Mouse (Mus musculus): ENCODE measurements around the gene 1110051M20Rik. TPM values are rescaled to one million over a fixed set of nuclear protein-coding genes. Genes with fewer than 3 reads are reported as not detected.

1110051M20Rik gene
- polyA plus RNA-seq, 1 experiment from 2014 or later = 98.6 TPM

DNA sequence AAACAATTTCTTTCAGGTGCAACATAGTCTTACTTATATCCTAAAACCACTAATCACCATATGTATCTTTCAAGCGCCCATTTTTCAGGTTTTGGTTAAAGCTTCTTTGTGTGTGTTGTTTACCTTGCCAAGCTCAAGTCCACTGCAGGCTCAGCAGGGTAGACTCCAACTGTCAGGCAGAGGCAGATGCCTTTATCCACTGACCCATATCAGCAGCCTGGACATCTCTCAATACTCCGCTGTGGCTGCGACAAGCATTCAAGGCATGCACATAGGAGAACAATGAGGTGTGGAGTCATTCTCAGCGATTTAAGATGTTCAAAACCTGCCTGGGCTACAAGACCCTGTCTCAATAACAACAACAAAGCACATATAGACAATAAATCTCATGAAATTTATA lies 50.4 kb downstream of the 1110051M20Rik start:
- Histone ChIP-seq H3K4me3 (ENCODE audit: low read depth, low read length) (no peak overlapping the region), H3K4me1 (ENCODE audit: control insufficient read depth, insufficient read depth, low read length) (0 out of 2 replicates have a peak, but pooled peaks cover 3% of the 10 kb centered on the region), H3K9ac (ENCODE audit: low read length) (no peak overlapping the region), H3K36me3 (ENCODE audit: control insufficient read depth, insufficient read depth, low read length) (no peaks in the 10 kb centered on the region), H3K27me3 (ENCODE audit: control insufficient read depth, insufficient read depth, low read length) (no peaks in the 10 kb centered on the region), H3K4me2 (ENCODE audit: low read depth) (no peak overlapping the region), H3K27ac (ENCODE audit: low read depth, low read length) (no peak overlapping the region), H3K9me3 (ENCODE audit: control insufficient read depth, low read length) (no peaks in the 10 kb centered on the region)
- DNase-seq (ENCODE audit: low spot score) (no peak), ATAC-seq (ENCODE audit: insufficient read depth, low FRiP score, low TSS enrichment) (no peak)
- 67% methylated on average over 4 of the region's 4 CpGs for WGBS

- DNase-seq (ENCODE audit: low spot score) (no peak), ATAC-seq (ENCODE audit: insufficient read depth, low FRiP score, low TSS enrichment) (no peak)
- H3K27me3 ChIP-seq (ENCODE audit: control insufficient read depth, insufficient read depth, low read length) = no peaks in the 10 kb centered on the region
- no peaks in the 10 kb centered on the region for H3K9me3 ChIP-seq (ENCODE audit: control insufficient read depth, low read length)
- no peak overlapping the region for H3K4me3 ChIP-seq (ENCODE audit: low read depth, low read length)
- no peaks in the 10 kb centered on the region for H3K4me1 ChIP-seq (ENCODE audit: control insufficient read depth, insufficient read depth, low read length)
- no peak overlapping the region for H3K9ac ChIP-seq (ENCODE audit: low read length)
- no peak overlapping the region for H3K4me2 ChIP-seq (ENCODE audit: low read depth)
- WGBS = 80% methylated on average over 3 of the region's 3 CpGs
- no peak overlapping the region for H3K27ac ChIP-seq (ENCODE audit: low read depth, low read length)
- no peaks in the 10 kb centered on the region for H3K36me3 ChIP-seq (ENCODE audit: control insufficient read depth, insufficient read depth, low read length)
Measured at GRCm38 (mm10) chr2:91388738-91389137, 55.8 kb downstream of the 1110051M20Rik start.

DNA sequence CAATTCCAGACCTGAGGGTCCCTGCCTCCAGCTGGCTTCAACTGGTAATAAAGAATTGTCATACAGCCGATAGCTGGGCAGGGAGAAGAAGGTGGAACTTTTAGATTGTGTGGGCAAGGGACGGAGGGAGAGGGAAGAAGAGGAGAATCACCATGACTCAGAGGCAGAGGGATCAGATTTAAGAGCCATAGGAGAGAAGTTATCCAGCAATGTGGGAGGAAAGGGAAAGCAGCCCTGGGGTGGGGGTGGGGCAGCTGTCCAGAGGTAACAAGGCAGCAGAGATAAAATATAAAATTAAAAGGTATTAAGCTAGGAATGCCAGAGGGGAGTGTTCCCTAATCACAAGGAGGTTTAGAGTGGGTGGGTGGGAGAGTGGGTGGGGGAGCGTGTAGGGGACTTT lies 56.2 kb downstream of the 1110051M20Rik start:
- no peak for DNase-seq (ENCODE audit: low spot score)
- H3K4me1 ChIP-seq (ENCODE audit: control insufficient read depth, insufficient read depth, low read length) = no peaks in the 10 kb centered on the region
- H3K9me3 ChIP-seq (ENCODE audit: control insufficient read depth, low read length) = no peaks in the 10 kb centered on the region
- H3K36me3 ChIP-seq (ENCODE audit: control insufficient read depth, insufficient read depth, low read length) = no peaks in the 10 kb centered on the region
- no peaks in the 10 kb centered on the region for H3K27me3 ChIP-seq (ENCODE audit: control insufficient read depth, insufficient read depth, low read length)
- ATAC-seq (ENCODE audit: insufficient read depth, low FRiP score, low TSS enrichment) = no peak
- 69% methylated on average over 3 of the region's 3 CpGs for WGBS
- no peak overlapping the region for H3K4me3 ChIP-seq (ENCODE audit: low read depth, low read length)
- H3K4me2 ChIP-seq (ENCODE audit: low read depth) = no peak overlapping the region
- no peak overlapping the region for H3K9ac ChIP-seq (ENCODE audit: low read length)
- H3K27ac ChIP-seq (ENCODE audit: low read depth, low read length) = no peak overlapping the region

DNA sequence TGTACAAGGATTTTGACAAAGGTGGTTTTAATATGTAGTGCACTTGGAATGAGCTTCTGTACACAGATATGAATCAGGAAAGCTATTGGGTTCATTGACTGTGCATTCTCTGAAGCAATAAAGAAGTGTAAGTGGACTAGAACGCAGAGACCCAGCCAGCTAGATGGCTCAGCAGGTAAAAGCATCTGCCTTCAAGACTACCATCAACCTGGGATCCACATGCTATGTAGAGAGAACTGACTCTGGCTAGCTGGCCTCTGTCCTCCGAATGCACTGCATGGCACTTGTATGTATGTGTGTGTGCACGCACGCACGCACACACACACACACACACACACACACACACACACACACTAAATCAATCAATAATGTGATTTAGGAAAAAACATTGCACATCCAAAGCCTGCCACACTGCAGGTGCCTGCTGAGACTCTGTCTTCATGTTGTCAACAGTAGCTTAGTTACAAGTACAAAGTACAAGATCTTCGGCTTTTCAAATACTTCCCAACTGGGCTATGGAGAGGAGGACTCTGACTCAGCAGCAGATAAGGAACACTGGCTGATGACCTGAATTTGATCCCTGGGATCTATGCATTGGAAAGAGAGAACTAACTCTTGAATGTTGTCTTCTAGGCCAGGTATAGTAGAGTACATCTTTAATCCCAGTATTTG lies 57.1 kb downstream of the 1110051M20Rik start:
- Histone ChIP-seq H3K36me3 (ENCODE audit: control insufficient read depth, insufficient read depth, low read length) (no peaks in the 10 kb centered on the region), H3K4me3 (ENCODE audit: low read depth, low read length) (no peak overlapping the region), H3K27me3 (ENCODE audit: control insufficient read depth, insufficient read depth, low read length) (no peaks in the 10 kb centered on the region), H3K9me3 (ENCODE audit: control insufficient read depth, low read length) (no peaks in the 10 kb centered on the region), H3K9ac (ENCODE audit: low read length) (no peak overlapping the region), H3K4me1 (ENCODE audit: control insufficient read depth, insufficient read depth, low read length) (no peaks in the 10 kb centered on the region), H3K27ac (ENCODE audit: low read depth, low read length) (no peak overlapping the region), H3K4me2 (ENCODE audit: low read depth) (no peak overlapping the region)
- 94% methylated on average over 6 of the region's 6 CpGs for WGBS
- no peak for DNase-seq (ENCODE audit: low spot score)
- no peak for ATAC-seq (ENCODE audit: insufficient read depth, low FRiP score, low TSS enrichment)

DNA sequence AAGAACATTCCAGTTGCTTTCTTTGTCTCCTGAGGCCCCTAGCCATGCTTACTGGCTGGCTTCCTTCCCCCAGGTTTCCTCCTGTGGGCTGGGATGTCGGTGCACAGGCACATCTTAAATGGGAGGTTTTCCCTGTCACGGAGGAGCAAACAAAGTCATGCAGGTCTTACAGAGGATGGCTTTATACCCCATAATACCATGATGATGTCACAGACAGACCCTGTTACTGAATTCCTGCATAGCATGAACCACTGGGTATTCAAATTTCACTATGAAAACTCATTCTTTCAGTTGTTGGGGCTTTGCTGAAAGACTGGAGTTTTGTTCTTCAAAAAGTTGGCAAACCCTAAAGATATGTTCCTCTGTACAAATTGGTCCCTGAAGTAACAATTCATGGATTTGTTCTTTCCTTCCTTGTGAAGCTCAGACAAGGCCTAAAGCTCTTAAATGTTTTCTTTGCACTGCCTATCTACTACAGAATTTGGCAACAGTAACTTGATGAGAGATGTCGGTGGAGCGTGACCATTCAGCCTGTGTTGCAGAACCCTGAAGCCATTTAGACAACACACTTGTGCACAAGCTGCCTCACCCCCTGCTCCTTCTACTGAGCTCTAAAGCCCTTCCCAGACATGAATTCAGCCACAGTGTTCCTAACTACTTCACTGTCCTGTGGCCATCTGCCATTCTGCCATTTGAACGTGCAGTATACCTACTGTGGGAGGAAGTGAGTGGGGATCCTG lies 57.8 kb downstream of the 1110051M20Rik start:
- DNase-seq (ENCODE audit: low spot score) = no peak
- no peaks in the 10 kb centered on the region for H3K36me3 ChIP-seq (ENCODE audit: control insufficient read depth, insufficient read depth, low read length)
- no peak overlapping the region for H3K4me2 ChIP-seq (ENCODE audit: low read depth)
- no peaks in the 10 kb centered on the region for H3K27me3 ChIP-seq (ENCODE audit: control insufficient read depth, insufficient read depth, low read length)
- H3K9me3 ChIP-seq (ENCODE audit: control insufficient read depth, low read length) = no peaks in the 10 kb centered on the region
- no peak for ATAC-seq (ENCODE audit: insufficient read depth, low FRiP score, low TSS enrichment)
- H3K27ac ChIP-seq (ENCODE audit: low read depth, low read length) = no peak overlapping the region
- H3K4me3 ChIP-seq (ENCODE audit: low read depth, low read length) = no peak overlapping the region
- H3K9ac ChIP-seq (ENCODE audit: low read length) = no peak overlapping the region
- no peaks in the 10 kb centered on the region for H3K4me1 ChIP-seq (ENCODE audit: control insufficient read depth, insufficient read depth, low read length)
- WGBS = 81% methylated on average over 5 of the region's 5 CpGs

DNA sequence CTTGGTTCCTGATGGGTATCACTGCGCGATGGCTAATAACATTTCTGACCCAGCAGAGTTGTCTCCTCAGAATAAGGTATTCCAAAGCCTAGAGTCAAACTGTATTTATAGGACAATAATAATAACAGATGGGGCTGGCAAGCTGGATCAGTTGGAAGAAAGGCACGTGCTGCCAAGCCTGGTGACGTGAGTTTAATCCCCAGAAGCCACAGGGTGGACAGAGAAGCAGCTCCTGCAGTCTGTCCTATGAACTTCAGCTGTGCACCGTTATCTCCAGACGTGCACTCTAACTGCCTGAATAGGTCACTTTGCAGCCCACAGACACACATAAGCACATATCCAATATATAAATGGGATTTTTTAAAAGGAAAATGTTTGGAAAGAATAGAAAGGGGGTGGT lies 61.2 kb downstream of the 1110051M20Rik start:
- Histone ChIP-seq H3K36me3 (ENCODE audit: control insufficient read depth, insufficient read depth, low read length) (no peaks in the 10 kb centered on the region), H3K9ac (ENCODE audit: low read length) (no peak overlapping the region), H3K27me3 (ENCODE audit: control insufficient read depth, insufficient read depth, low read length) (no peaks in the 10 kb centered on the region), H3K4me3 (ENCODE audit: low read depth, low read length) (no peak overlapping the region), H3K4me2 (ENCODE audit: low read depth) (no peak overlapping the region), H3K4me1 (ENCODE audit: control insufficient read depth, insufficient read depth, low read length) (no peaks in the 10 kb centered on the region), H3K9me3 (ENCODE audit: control insufficient read depth, low read length) (no peaks in the 10 kb centered on the region), H3K27ac (ENCODE audit: low read depth, low read length) (no peak overlapping the region)
- ATAC-seq (ENCODE audit: insufficient read depth, low FRiP score, low TSS enrichment) (no peak), DNase-seq (ENCODE audit: low spot score) (no peak)
- 91% methylated on average over 6 of the region's 6 CpGs for WGBS

DNA sequence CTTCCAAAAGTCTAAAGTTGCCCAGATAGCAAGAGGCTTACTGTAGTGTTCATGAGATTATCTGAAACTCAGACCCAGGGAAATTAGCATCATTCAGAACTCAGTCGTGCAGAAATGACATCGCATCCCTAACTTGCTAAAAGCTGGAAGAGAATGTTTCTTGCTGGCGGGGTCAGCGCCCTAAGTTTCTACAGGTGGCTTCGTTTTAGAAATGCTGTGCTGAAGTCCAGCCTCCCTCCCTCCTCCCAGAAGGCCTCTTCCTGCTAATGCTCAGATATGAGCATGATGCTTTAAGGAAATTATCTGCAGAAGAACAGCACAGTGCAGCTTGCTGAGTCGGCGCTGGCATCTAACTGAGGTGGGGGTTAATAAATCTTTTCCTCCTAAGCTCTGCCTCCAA lies 67.5 kb downstream of the 1110051M20Rik start:
- Histone ChIP-seq H3K9ac (ENCODE audit: low read length) (no peak overlapping the region), H3K4me2 (ENCODE audit: low read depth) (no peak overlapping the region), H3K9me3 (ENCODE audit: control insufficient read depth, low read length) (no peaks in the 10 kb centered on the region), H3K36me3 (ENCODE audit: control insufficient read depth, insufficient read depth, low read length) (no peaks in the 10 kb centered on the region), H3K27ac (ENCODE audit: low read depth, low read length) (no peak overlapping the region), H3K4me1 (ENCODE audit: control insufficient read depth, insufficient read depth, low read length) (no peaks in the 10 kb centered on the region), H3K27me3 (ENCODE audit: control insufficient read depth, insufficient read depth, low read length) (no peaks in the 10 kb centered on the region), H3K4me3 (ENCODE audit: low read depth, low read length) (no peak overlapping the region)
- ATAC-seq (ENCODE audit: insufficient read depth, low FRiP score, low TSS enrichment) = no peak
- WGBS = 43% methylated on average over 7 of the region's 7 CpGs
- peak; percentile 21 for DNase-seq (ENCODE audit: low spot score)

DNA sequence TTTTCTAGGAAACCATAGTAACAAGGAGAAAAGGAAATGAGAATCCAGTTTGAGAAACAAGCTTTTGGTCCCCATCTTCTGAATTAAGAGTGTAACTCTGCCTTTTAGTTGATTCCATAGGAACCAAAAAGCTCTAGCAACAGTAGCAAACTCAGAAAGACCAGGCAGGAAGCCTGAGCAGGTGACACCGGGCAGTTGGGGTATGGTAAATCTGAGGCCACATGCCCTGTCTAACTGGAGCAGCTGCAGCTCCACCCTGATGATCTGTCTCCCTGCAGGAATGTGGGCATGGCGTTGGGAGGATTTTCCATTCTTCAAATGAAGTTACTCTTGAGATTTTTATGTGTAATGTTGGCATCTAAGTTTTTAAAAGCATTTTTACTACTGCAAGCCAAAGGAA lies 74.2 kb downstream of the 1110051M20Rik start:
- 93% methylated on average over 2 of the region's 2 CpGs for WGBS

DNA sequence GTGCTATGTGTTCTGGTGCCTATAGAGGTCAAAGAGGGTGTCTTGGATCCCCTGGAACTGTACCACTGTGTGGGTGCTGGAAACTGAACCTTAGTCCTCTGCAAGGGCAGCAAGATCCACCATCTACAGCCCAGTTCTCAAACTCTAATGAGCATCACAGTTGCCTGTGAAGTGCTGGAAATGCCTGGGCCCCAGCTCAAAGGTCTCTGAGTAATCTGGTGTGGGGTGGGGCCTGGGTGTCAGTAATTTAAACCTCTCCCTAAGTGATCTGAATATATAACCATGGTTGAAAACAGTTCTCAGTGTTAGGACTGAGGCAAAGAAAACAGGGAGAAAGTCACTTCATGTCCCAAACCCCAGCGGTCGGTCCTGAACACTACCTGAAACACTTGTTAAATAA lies 81.2 kb downstream of the 1110051M20Rik start:
- no peaks in the 10 kb centered on the region for H3K4me1 ChIP-seq (ENCODE audit: control insufficient read depth, insufficient read depth, low read length)
- H3K36me3 ChIP-seq (ENCODE audit: control insufficient read depth, insufficient read depth, low read length) = no peaks in the 10 kb centered on the region
- no peak overlapping the region for H3K27ac ChIP-seq (ENCODE audit: low read depth, low read length)
- ATAC-seq (ENCODE audit: insufficient read depth, low FRiP score, low TSS enrichment) = no peak
- H3K4me2 ChIP-seq (ENCODE audit: low read depth) = no peak overlapping the region
- 91% methylated on average over 2 of the region's 2 CpGs for WGBS
- DNase-seq (ENCODE audit: low spot score) = no peak
- no peaks in the 10 kb centered on the region for H3K9me3 ChIP-seq (ENCODE audit: control insufficient read depth, low read length)
- no peaks in the 10 kb centered on the region for H3K27me3 ChIP-seq (ENCODE audit: control insufficient read depth, insufficient read depth, low read length)
- no peak overlapping the region for H3K4me3 ChIP-seq (ENCODE audit: low read depth, low read length)
- no peak overlapping the region for H3K9ac ChIP-seq (ENCODE audit: low read length)

More for the DNA sequence above, 74.2 kb downstream of the 1110051M20Rik start:
- Histone ChIP-seq H3K4me3 (ENCODE audit: low read depth, low read length) (no peak overlapping the region), H3K36me3 (ENCODE audit: control insufficient read depth, insufficient read depth, low read length) (no peaks in the 10 kb centered on the region), H3K4me1 (ENCODE audit: control insufficient read depth, insufficient read depth, low read length) (no peaks in the 10 kb centered on the region), H3K9ac (ENCODE audit: low read length) (no peak overlapping the region), H3K27ac (ENCODE audit: low read depth, low read length) (no peak overlapping the region), H3K27me3 (ENCODE audit: control insufficient read depth, insufficient read depth, low read length) (no peaks in the 10 kb centered on the region), H3K4me2 (ENCODE audit: low read depth) (no peak overlapping the region), H3K9me3 (ENCODE audit: control insufficient read depth, low read length) (no peaks in the 10 kb centered on the region)
- DNase-seq (ENCODE audit: low spot score) (no peak), ATAC-seq (ENCODE audit: insufficient read depth, low FRiP score, low TSS enrichment) (no peak)

Data from neural tube, embryonic 11.5 days (tissue).